Comparison of ENCODE assay signal across 25 mouse cellular contexts in the genomic region with DNA sequence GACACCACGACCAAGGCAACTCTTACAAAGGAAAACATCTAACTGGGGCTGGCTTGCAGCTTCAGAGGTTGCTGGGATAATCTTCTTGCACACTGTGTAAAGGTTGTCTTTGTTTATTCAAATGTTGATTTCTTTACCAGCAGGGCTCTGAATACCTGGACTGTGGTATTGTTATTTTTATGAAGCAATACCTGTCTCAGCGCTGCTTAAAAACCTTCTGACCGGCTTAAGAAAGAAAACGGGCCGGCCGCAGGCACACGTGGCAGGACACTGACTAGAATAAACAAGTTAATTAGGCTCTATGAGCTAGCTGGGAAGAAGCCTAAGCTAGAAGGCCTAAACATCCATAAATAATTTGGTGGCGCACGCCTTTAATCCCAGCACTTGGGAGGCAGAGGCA. TPM values are rescaled to one million over a fixed set of nuclear protein-coding genes. Genes with fewer than 3 reads are reported as not detected.
DNase-seq lines count a peak whose midpoint lies in the region; ATAC-seq and TF ChIP-seq lines count a peak whose summit lies in the region.
"Had no signal": no experiment of that assay in that cellular context is flagged by ENCODE, and none has a peak within 500 bp of the region (broad histone marks: within the 10 kb centered on the region; RNA-seq: fewer than 3 reads in every experiment).

No protein-coding gene starts in this region.

- H3K4me1 ChIP-seq in liver, adult 2 months (ENCODE audit: control insufficient read depth, insufficient read depth, low read length) = no peaks in the 10 kb centered on the region
- H3K4me1 ChIP-seq in liver, embryonic 12.5 days = no peaks in the 10 kb centered on the region
- peaks cover 31% of the 10 kb centered on the region for H3K4me1 ChIP-seq in thymus, adult 2 months (replicated peaks; ENCODE audit: control insufficient read depth, insufficient read depth, low read length)
- H3K4me1 ChIP-seq: embryonic facial prominence, embryonic 13.5 days; forebrain, embryonic 12.5 days; forebrain, embryonic 15.5 days; heart, embryonic 10.5 days; heart, embryonic 13.5 days had no signal

- no peak for TF ChIP-seq POLR2A in liver, adult 2 months (IDR thresholded peaks at IDR 0.05; ENCODE audit: extremely low read depth, insufficient read depth, low read length)
- TF ChIP-seq POLR2A in thymus, adult 2 months (IDR thresholded peaks at IDR 0.05; ENCODE audit: control insufficient read depth, extremely low read depth, insufficient read depth, low read length, poor library complexity) = no peak

- no peak for ATAC-seq in liver, embryonic 12.5 days
- ATAC-seq: forebrain, embryonic 15.5 days; hindbrain, postnatal 0 days had no signal

- DNase-seq in liver, adult 2 months (ENCODE audit: extremely low read depth, low read depth, low spot score) = peak; percentile 17
- DNase-seq in thymus, adult 2 months = no peak
- no peak for DNase-seq in thymus, adult 18-20 months
- peak; percentile 90 for DNase-seq in ZHBTc4 (ENCODE audit: low read depth, low spot score)
- DNase-seq in layer of hippocampus, adult 8-10 months (ENCODE audit: low spot score in 2 of 2) = no peak
- DNase-seq: adrenal gland, adult 2 months; adrenal gland, postnatal 14 days; cerebellum, adult 11 months; cerebellum, adult 2 months; cerebellum, adult 9-11 months; cerebellum, postnatal 25 days; gastrocnemius, postnatal 10 days; gastrocnemius, postnatal 36 days; heart, adult 2 months; heart, postnatal 14 days; heart, postnatal 4 days had no signal

- no peaks in the 10 kb centered on the region for H3K27me3 ChIP-seq in liver, adult 2 months (ENCODE audit: control insufficient read depth, insufficient read depth, low read length)
- no peaks in the 10 kb centered on the region for H3K27me3 ChIP-seq in liver, embryonic 12.5 days (replicated peaks)
- no peaks in the 10 kb centered on the region for H3K27me3 ChIP-seq in thymus, adult 2 months (ENCODE audit: control insufficient read depth, insufficient read depth, low read length)
- H3K27me3 ChIP-seq: embryonic facial prominence, embryonic 13.5 days; forebrain, embryonic 12.5 days; forebrain, embryonic 15.5 days; heart, embryonic 13.5 days had no signal

- H3K9ac ChIP-seq in liver, adult 2 months (ENCODE audit: low read depth, low read length) = no peak overlapping the region
- H3K9ac ChIP-seq in liver, embryonic 12.5 days = no peak overlapping the region
- H3K9ac ChIP-seq: embryonic facial prominence, embryonic 13.5 days; forebrain, embryonic 12.5 days; forebrain, embryonic 15.5 days; heart, embryonic 13.5 days; hindbrain, embryonic 14.5 days had no signal

- no peaks in the 10 kb centered on the region for H3K9me3 ChIP-seq in liver, embryonic 12.5 days (replicated peaks)
- H3K9me3 ChIP-seq: embryonic facial prominence, embryonic 13.5 days; forebrain, embryonic 12.5 days; forebrain, embryonic 15.5 days; heart, embryonic 10.5 days; heart, embryonic 13.5 days had no signal

- no peak for TF ChIP-seq CTCF in liver, adult 2 months (IDR thresholded peaks at IDR 0.05; ENCODE audit: low read depth, low read length)
- TF ChIP-seq CTCF in thymus, adult 2 months (IDR thresholded peaks at IDR 0.05; ENCODE audit: borderline replicate concordance, control insufficient read depth, extremely low read depth, insufficient read depth, low read length, poor library complexity) = no peak

- no peak overlapping the region for H3K27ac ChIP-seq in liver, adult 2 months (replicated peaks; ENCODE audit: insufficient read depth, low read depth, low read length)
- H3K27ac ChIP-seq in liver, embryonic 12.5 days = no peak overlapping the region
- H3K27ac ChIP-seq in thymus, adult 2 months (ENCODE audit: control insufficient read depth, insufficient read depth, low read length) = peak overlapping the region; percentile 79
- H3K27ac ChIP-seq: embryonic facial prominence, embryonic 13.5 days; forebrain, embryonic 12.5 days; forebrain, embryonic 15.5 days; heart, adult 2 months; heart, embryonic 10.5 days; heart, embryonic 13.5 days; hindbrain, embryonic 14.5 days; hindbrain, postnatal 0 days had no signal

- H3K4me3 ChIP-seq in liver, adult 2 months (ENCODE audit: insufficient read depth, low read depth, low read length) = no peak overlapping the region
- no peak overlapping the region for H3K4me3 ChIP-seq in liver, embryonic 12.5 days
- H3K4me3 ChIP-seq in thymus, adult 2 months (ENCODE audit: control insufficient read depth, insufficient read depth, low read length) = no peak overlapping the region
- H3K4me3 ChIP-seq: embryonic facial prominence, embryonic 13.5 days; erythroblast, embryonic 14.5 days; forebrain, embryonic 12.5 days; forebrain, embryonic 15.5 days; heart, adult 2 months; heart, embryonic 10.5 days; heart, embryonic 13.5 days had no signal

- peaks cover 60% of the 10 kb centered on the region for H3K36me3 ChIP-seq in liver, adult 2 months (ENCODE audit: control insufficient read depth, insufficient read depth, low read length)
- peaks cover 85% of the 10 kb centered on the region for H3K36me3 ChIP-seq in liver, embryonic 12.5 days
- peaks cover 22% of the 10 kb centered on the region for H3K36me3 ChIP-seq in thymus, adult 2 months (ENCODE audit: control insufficient read depth, insufficient read depth, low read length)

- WGBS in liver, adult 2 months = 84% methylated on average over 9 of the region's 9 CpGs
- WGBS in liver, embryonic 12.5 days (ENCODE audit: insufficient replicate concordance) = 83% methylated on average over 9 of the region's 9 CpGs
- WGBS in thymus, adult 2 months = 89% methylated on average over 9 of the region's 9 CpGs

- H3K4me2 ChIP-seq in liver, embryonic 12.5 days = no peak overlapping the region
- H3K4me2 ChIP-seq: embryonic facial prominence, embryonic 13.5 days; forebrain, embryonic 12.5 days; forebrain, embryonic 15.5 days; heart, embryonic 13.5 days; hindbrain, embryonic 14.5 days had no signal

- H3K79me2 ChIP-seq in liver, adult 2 months (ENCODE audit: control insufficient read depth, insufficient read depth, low read length) = peaks cover 2% of the 10 kb centered on the region; the same call in 1 of the 2 replicates

RNA-seq across cellular contexts. Expression of gene Xpa, which starts 10.2 kb away (rescaled TPM):
- total RNA-seq in liver, adult 2 months (2014; rRNA removed) = 15.6 and 18.7 TPM in 2 replicates
- 10.3 and 11.1 TPM in 2 replicates for polyA plus RNA-seq in liver, adult 2 months (2012; rRNA removed)
- 11.1 and 12.3 TPM in 2 replicates for polyA plus RNA-seq in liver, embryonic 12.5 days (2016; fragmentation: Nextera tagmentation; extraction: Ambion mirVana)
- polyA plus RNA-seq in thymus, adult 2 months (2012; rRNA removed) = 33.4 and 36.4 TPM in 2 replicates
- total RNA-seq in layer of hippocampus, adult 8-10 months (2022) = 10 to 100 TPM; 14.3 to 19.9 (median 17.9) TPM

RNA-seq across cellular contexts. Expression of gene Tstd2, which starts 47.4 kb away (rescaled TPM):
- 13.0 and 14.1 TPM in 2 replicates for total RNA-seq in liver, adult 2 months (2014; rRNA removed)
- 8.0 and 10.5 TPM in 2 replicates for polyA plus RNA-seq in liver, adult 2 months (2012; rRNA removed)
- polyA plus RNA-seq in liver, embryonic 12.5 days (2016; fragmentation: Nextera tagmentation; extraction: Ambion mirVana) = 23.3 and 23.9 TPM in 2 replicates
- polyA plus RNA-seq in thymus, adult 2 months (2012; rRNA removed) = 20.3 and 23.8 TPM in 2 replicates
- total RNA-seq in layer of hippocampus, adult 8-10 months (2022) = 10 to 100 TPM; 17.1 to 22.0 (median 18.7) TPM

RNA-seq across cellular contexts. Expression of gene Ncbp1, which starts 47.5 kb away (rescaled TPM):
- 16.2 and 17.3 TPM in 2 replicates for total RNA-seq in liver, adult 2 months (2014; rRNA removed)
- 7.0 and 12.0 TPM in 2 replicates for polyA plus RNA-seq in liver, adult 2 months (2012; rRNA removed)
- polyA plus RNA-seq in liver, embryonic 12.5 days (2016; fragmentation: Nextera tagmentation; extraction: Ambion mirVana) = 66.9 and 68.0 TPM in 2 replicates
- polyA plus RNA-seq in thymus, adult 2 months (2012; rRNA removed) = 53.3 and 56.7 TPM in 2 replicates
- total RNA-seq in layer of hippocampus, adult 8-10 months (2022) = 10 to 100 TPM; 46.8 to 57.7 (median 53.6) TPM

Comparison
In these comparisons a context has a peak if more than half of its experiments do, and no peak if none do; other contexts are left out.
1. DNase-seq: peak in liver, adult 2 months (single experiment) and ZHBTc4 (single experiment); none in thymus, adult 2 months (single experiment), thymus, adult 18-20 months (0 of 2) and layer of hippocampus, adult 8-10 months (0 of 2).